Mouse (Mus musculus) myocyte (in vitro differentiated cells): Measurements from ENCODE around the gene Gm37240. TPM values are rescaled to one million over a fixed set of nuclear protein-coding genes. Genes with fewer than 3 reads are reported as not detected.

Experiments used
- H3K27me3 ChIP-seq: one replicate; pipeline ENCODE4 v1.6.1; 2011; ENCODE audit not compliant: control insufficient read depth, insufficient read depth, insufficient read length
- H3K36me3 ChIP-seq: one replicate; pipeline ENCODE4 v1.6.1; 2011; ENCODE audit not compliant: control insufficient read depth, insufficient read depth
- H3K4me2 ChIP-seq: one replicate; pipeline ENCODE4 v1.6.1; 2011; ENCODE audit warnings: low read depth, control low read depth
- H3K4me3 ChIP-seq: one replicate; pipeline ENCODE4 v1.5.1; 2011; ENCODE audit warnings: mild to moderate bottlenecking, control low read depth, moderate library complexity
- H3K79me2 ChIP-seq: one replicate; pipeline ENCODE4 v1.6.1; 2011; ENCODE audit not compliant: control insufficient read depth, insufficient read depth
- H3ac ChIP-seq: one replicate; pipeline ENCODE4 v1.6.1; 2011; ENCODE audit not compliant: control insufficient read depth, insufficient read length
- CEBPB ChIP-seq: IDR thresholded peaks from 2 replicates; pipeline ENCODE4 v1.6.1; 2011; ENCODE audit warnings: mild to moderate bottlenecking, moderate library complexity; ENCODE audit not compliant: poor library complexity, insufficient read depth, severe bottlenecking
- E2F4 ChIP-seq: IDR thresholded peaks from one replicate; pipeline ENCODE4 v1.6.1; 2011; ENCODE audit warnings: mild to moderate bottlenecking, control low read depth, moderate library complexity; ENCODE audit not compliant: insufficient read depth
- MAX ChIP-seq: IDR thresholded peaks from one replicate; pipeline ENCODE4 v1.6.1; 2011; ENCODE audit warnings: low read depth, mild to moderate bottlenecking, control low read depth
- MYOD1 ChIP-seq, 3 experiments: IDR thresholded peaks; one replicate each; pipeline ENCODE4 v1.6.1; 2011; ENCODE audit warnings: control low read depth in 2 of 3, low read depth in 2 of 3, mild to moderate bottlenecking in 2 of 3, moderate library complexity in 1 of 3; ENCODE audit not compliant: insufficient read length in 2 of 3, control insufficient read depth in 1 of 3
- MYOG ChIP-seq, 3 experiments: IDR thresholded peaks; one replicate each; pipeline ENCODE4 v1.6.1; 2011; ENCODE audit warnings: control low read depth in 2 of 3, low read depth in 2 of 3, mild to moderate bottlenecking in 2 of 3; ENCODE audit not compliant: insufficient read length in 2 of 3, control insufficient read depth in 1 of 3, insufficient read depth in 1 of 3
- POLR2A ChIP-seq: IDR thresholded peaks from one replicate; pipeline ENCODE4 v1.6.1; 2011; ENCODE audit warnings: low read depth, mild to moderate bottlenecking, control low read depth, moderate library complexity; ENCODE audit not compliant: insufficient read length
- POLR2AphosphoS2 ChIP-seq: IDR thresholded peaks from one replicate; pipeline ENCODE4 v1.6.1; 2011; ENCODE audit warnings: low read depth, control low read depth; ENCODE audit not compliant: insufficient read length
- REST ChIP-seq: IDR thresholded peaks from one replicate; pipeline ENCODE4 v1.6.1; 2011; ENCODE audit warnings: mild to moderate bottlenecking, control low read depth, moderate library complexity; ENCODE audit not compliant: insufficient read depth, insufficient read length
- SRF ChIP-seq: IDR thresholded peaks from one replicate; pipeline ENCODE4 v1.6.1; 2011; ENCODE audit warnings: low read depth; ENCODE audit not compliant: control insufficient read depth, insufficient read length
- TCF12 ChIP-seq: IDR thresholded peaks from one replicate; pipeline ENCODE4 v1.6.1; 2011; ENCODE audit warnings: mild to moderate bottlenecking, control low read depth; ENCODE audit not compliant: poor library complexity, insufficient read depth, severe bottlenecking
- TCF3 ChIP-seq: IDR thresholded peaks from one replicate; pipeline ENCODE4 v1.6.1; 2011; ENCODE audit warnings: low read depth, control low read depth; ENCODE audit not compliant: insufficient read length
- USF1 ChIP-seq: IDR thresholded peaks from one replicate; pipeline ENCODE4 v1.6.1; 2011; ENCODE audit warnings: low read depth, mild to moderate bottlenecking, control low read depth, moderate library complexity
- polyA plus RNA-seq: library from polyadenylated mRNA; unstranded; fragments of >200 nt; fragmentation: generic; extraction: Trizol; gene quantifications from one replicate; pipeline ENCODE4 v1.2.1, GENCODE M21; 2012; ENCODE audit warnings: missing spikeins

Gene Gm37240
- polyA plus RNA-seq, 1 experiment = 8.7 TPM

- Histone ChIP-seq H3K36me3 (peaks cover 4% of the 10 kb centered on the region), H3ac (no peak overlapping the region), H3K79me2 (no peaks in the 10 kb centered on the region), H3K4me2 (no peak overlapping the region), H3K4me3 (no peak overlapping the region), H3K27me3 (no peaks in the 10 kb centered on the region)
- TF ChIP-seq E2F4 = no peak
- no peak for TF ChIP-seq TCF3
- TF ChIP-seq TCF12 = no peak
- TF ChIP-seq USF1 = no peak
- no peak for TF ChIP-seq MYOD1 (IDR thresholded peaks at IDR 0.05; ENCODE audit: control insufficient read depth in 1 of 3, insufficient read length in 2 of 3, low read depth in 2 of 3)
- no peak for TF ChIP-seq REST
- no peak for TF ChIP-seq POLR2A
- no peak for TF ChIP-seq SRF
- TF ChIP-seq MYOG (IDR thresholded peaks at IDR 0.05; ENCODE audit: control insufficient read depth in 1 of 3, insufficient read depth in 1 of 3, insufficient read length in 2 of 3, low read depth in 2 of 3) = no peak
- TF ChIP-seq MAX = no peak
- no peak for TF ChIP-seq POLR2AphosphoS2
- TF ChIP-seq CEBPB = no peak
Measured at GRCm38 (mm10) chr3:85707421-85707820, 179.9 kb downstream of the Gm37240 start.

- TF ChIP-seq POLR2AphosphoS2 = no peak
- TF ChIP-seq REST = no peak
- TF ChIP-seq TCF12 = no peak
- TF ChIP-seq POLR2A = no peak
Measured at GRCm38 (mm10) chr3:85703141-85703882, 184.0 kb downstream of the Gm37240 start.

GRCm38 (mm10) chr3:85698496-85698895, 188.8 kb downstream of the Gm37240 start:
- no peaks in the 10 kb centered on the region for H3K27me3 ChIP-seq
- H3K4me2 ChIP-seq = no peak overlapping the region
- no peaks in the 10 kb centered on the region for H3K79me2 ChIP-seq
- no peak for TF ChIP-seq MYOD1 (IDR thresholded peaks at IDR 0.05; ENCODE audit: control insufficient read depth in 1 of 3, insufficient read length in 2 of 3, low read depth in 2 of 3)
- TF ChIP-seq POLR2AphosphoS2 = no peak
- TF ChIP-seq TCF12 = no peak
- no peak for TF ChIP-seq E2F4
- TF ChIP-seq CEBPB = no peak
- TF ChIP-seq MYOG (IDR thresholded peaks at IDR 0.05; ENCODE audit: control insufficient read depth in 1 of 3, insufficient read depth in 1 of 3, insufficient read length in 2 of 3, low read depth in 2 of 3) = no peak
- no peak for TF ChIP-seq TCF3
- no peak for TF ChIP-seq USF1
- TF ChIP-seq MAX = no peak
- no peak for TF ChIP-seq POLR2A
- TF ChIP-seq REST = no peak
- no peak for TF ChIP-seq SRF
- no peak overlapping the region for H3ac ChIP-seq
- no peak overlapping the region for H3K4me3 ChIP-seq
- no peaks in the 10 kb centered on the region for H3K36me3 ChIP-seq

More at GRCm38 (mm10) chr3:85703141-85703882, 184.0 kb downstream of the Gm37240 start:
- H3K79me2 ChIP-seq = no peaks in the 10 kb centered on the region
- no peaks in the 10 kb centered on the region for H3K27me3 ChIP-seq
- H3ac ChIP-seq = no peak overlapping the region
- H3K4me2 ChIP-seq = no peak overlapping the region
- no peaks in the 10 kb centered on the region for H3K36me3 ChIP-seq
- no peak overlapping the region for H3K4me3 ChIP-seq

GRCm38 (mm10) chr3:85695056-85695455, 192.3 kb downstream of the Gm37240 start:
- Histone ChIP-seq H3K79me2 (no peaks in the 10 kb centered on the region), H3ac (no peak overlapping the region), H3K4me2 (no peak overlapping the region), H3K4me3 (no peak overlapping the region), H3K27me3 (no peaks in the 10 kb centered on the region), H3K36me3 (no peaks in the 10 kb centered on the region)
- TF ChIP-seq USF1 (no peak), MAX (no peak), SRF (no peak), E2F4 (no peak), CEBPB (no peak), TCF3 (no peak), POLR2AphosphoS2 (no peak)

GRCm38 (mm10) chr3:85693013-85693412, 194.3 kb downstream of the Gm37240 start:
- H3K4me3 ChIP-seq = no peak overlapping the region
- H3K27me3 ChIP-seq = no peaks in the 10 kb centered on the region
- no peaks in the 10 kb centered on the region for H3K36me3 ChIP-seq
- TF ChIP-seq USF1 (no peak), SRF (no peak), POLR2A (no peak), REST (no peak), POLR2AphosphoS2 (no peak), CEBPB (no peak), TCF3 (no peak), MYOG (IDR thresholded peaks at IDR 0.05; ENCODE audit: control insufficient read depth in 1 of 3, insufficient read depth in 1 of 3, insufficient read length in 2 of 3, low read depth in 2 of 3) (no peak)
- no peak overlapping the region for H3ac ChIP-seq
- H3K4me2 ChIP-seq = no peak overlapping the region
- no peaks in the 10 kb centered on the region for H3K79me2 ChIP-seq
